Mouse (Mus musculus): ENCODE results near the gene Kcnc4. TPM values are rescaled to one million over a fixed set of nuclear protein-coding genes. Genes with fewer than 3 reads are reported as not detected.

Kcnc4 gene
- total and polyA plus RNA-seq, 3 experiments = 0.10 to 0.51 (median 0.18) TPM

DNA sequence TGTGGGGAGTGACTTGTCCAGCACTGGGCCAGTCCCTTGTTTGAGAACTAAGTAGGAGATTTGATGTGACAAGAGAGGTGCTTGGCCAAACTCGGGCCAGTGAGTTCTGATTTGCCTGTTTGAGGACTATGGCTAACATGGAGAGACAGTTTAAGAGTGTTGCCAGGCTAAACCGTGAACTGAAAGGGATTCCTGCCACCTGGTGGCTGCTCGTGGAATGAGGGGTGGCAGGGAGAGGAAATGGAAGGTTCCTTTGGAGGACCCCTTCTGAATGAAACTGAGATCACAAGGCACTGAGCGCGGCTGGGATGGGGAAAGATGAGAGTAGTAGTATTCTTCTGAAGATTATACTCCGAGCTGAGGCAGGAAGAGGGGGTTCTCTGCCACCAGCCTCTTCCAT lies 7.2 kb upstream of the Kcnc4 start:
- Histone ChIP-seq H3K79me2 (replicated peaks; ENCODE audit: control insufficient read depth, insufficient read depth, low read length) (no peaks in the 10 kb centered on the region), H3K4me1 (ENCODE audit: control insufficient read depth, insufficient read depth, low read length) (no peaks in the 10 kb centered on the region), H3K27ac (no peak overlapping the region), H3K27me3 (ENCODE audit: control insufficient read depth, insufficient read depth, low read length) (no peaks in the 10 kb centered on the region), H3K4me3 (no peak overlapping the region), H3K9ac (ENCODE audit: low read depth, low read length) (no peak overlapping the region), H3K36me3 (ENCODE audit: control insufficient read depth, insufficient read depth, low read length) (no peaks in the 10 kb centered on the region)
- TF ChIP-seq EP300 (IDR thresholded peaks at IDR 0.05; ENCODE audit: insufficient read depth, low read depth, low read length) = 0 out of 2 replicates have a peak, but pooled peaks have one; percentile 41
- TF ChIP-seq POLR2A (IDR thresholded peaks at IDR 0.05; ENCODE audit: insufficient read depth, low read depth, low read length) = no peak
- peak; percentile 97 for TF ChIP-seq CTCF (IDR thresholded peaks at IDR 0.05)
- peak; percentile 53 to 82 for DNase-seq
- intact Hi-C loops (cut with DNase I) = loop anchor here (1.0 to 5.0 kb wide), 5 partner anchors 109 to 374 kb away; partner anchors contain the start of gene Lamtor5
- 2% methylated on average over 6 of the region's 6 CpGs for WGBS

DNA sequence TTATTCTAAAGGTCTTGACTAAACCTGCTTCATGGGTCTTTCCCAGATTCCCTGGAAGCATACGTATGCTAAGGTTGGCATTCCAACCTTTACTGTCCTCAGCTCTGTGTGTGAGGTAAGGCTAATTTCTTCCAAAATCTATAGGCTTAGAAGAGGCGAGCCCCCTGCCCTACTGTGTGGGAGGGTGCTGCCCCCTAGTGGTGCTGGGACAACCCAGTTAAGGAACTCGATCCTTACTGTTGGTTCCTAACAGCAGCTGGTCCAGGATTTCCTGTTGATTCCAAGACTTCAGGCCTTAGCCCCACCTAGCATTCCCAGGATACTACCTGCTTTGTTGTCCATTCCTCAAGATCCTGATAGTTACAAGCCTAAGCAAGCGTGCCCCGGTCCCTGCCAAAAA lies 2.8 kb upstream of the Kcnc4 start:
- no peaks in the 10 kb centered on the region for H3K4me1 ChIP-seq (ENCODE audit: control insufficient read depth, insufficient read depth, low read length)
- H3K4me3 ChIP-seq = no peak overlapping the region
- no peaks in the 10 kb centered on the region for H3K36me3 ChIP-seq (ENCODE audit: control insufficient read depth, insufficient read depth, low read length)
- no peak overlapping the region for H3K9ac ChIP-seq (ENCODE audit: low read depth, low read length)
- no peaks in the 10 kb centered on the region for H3K79me2 ChIP-seq (replicated peaks; ENCODE audit: control insufficient read depth, insufficient read depth, low read length)
- DNase-seq = peak; percentile 46 to 76
- intact Hi-C loops (cut with DNase I) = loop anchor here (1.0 kb wide), 1 partner anchor 105 kb away; no protein-coding TSS in a partner anchor
- H3K27me3 ChIP-seq (ENCODE audit: control insufficient read depth, insufficient read depth, low read length) = peaks cover 29% of the 10 kb centered on the region
- no peak overlapping the region for H3K27ac ChIP-seq
- TF ChIP-seq CTCF (IDR thresholded peaks at IDR 0.05) = peak; percentile 99
- no peak for TF ChIP-seq POLR2A (IDR thresholded peaks at IDR 0.05; ENCODE audit: insufficient read depth, low read depth, low read length)
- 0 out of 2 replicates have a peak, but pooled peaks have one; percentile 34 for TF ChIP-seq EP300 (IDR thresholded peaks at IDR 0.05; ENCODE audit: insufficient read depth, low read depth, low read length)
- WGBS = 15% methylated on average over 5 of the region's 5 CpGs

DNA sequence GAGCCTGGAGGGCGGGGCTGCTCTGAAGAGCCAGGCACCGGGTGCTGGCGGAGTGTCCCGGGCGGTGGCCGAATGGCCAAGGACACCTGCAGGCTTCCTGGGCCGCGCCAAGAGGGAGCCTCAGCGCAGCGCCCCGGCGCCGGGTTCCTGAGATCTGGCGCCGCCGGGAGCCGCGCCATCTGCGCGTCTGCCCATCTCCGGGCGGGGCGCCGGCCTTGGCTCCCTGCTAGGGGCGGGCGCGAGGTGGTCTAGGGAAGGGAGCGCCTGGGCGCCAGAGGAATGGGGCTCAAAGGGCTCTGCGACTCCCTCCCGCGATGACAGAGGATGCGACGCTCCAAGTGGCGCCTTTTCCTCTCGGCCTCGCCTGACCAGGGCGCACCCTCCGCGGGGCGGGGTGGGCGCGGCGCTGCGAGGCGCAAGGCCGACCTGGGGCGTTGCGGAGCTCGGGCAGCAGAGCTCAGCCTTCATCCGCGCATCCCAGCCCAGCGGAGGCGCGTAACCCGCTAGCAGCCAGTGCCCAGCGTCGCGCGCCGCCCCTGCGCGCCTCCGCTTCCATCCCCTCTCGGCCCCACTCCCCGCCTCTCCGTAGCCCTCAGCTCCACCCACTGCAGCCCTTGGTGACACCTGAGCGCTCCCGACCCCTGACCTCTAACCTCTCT lies 550 bp upstream of the Kcnc4 start:
- Histone ChIP-seq H3K36me3 (ENCODE audit: control insufficient read depth, insufficient read depth, low read length) (no peaks in the 10 kb centered on the region), H3K79me2 (replicated peaks; ENCODE audit: control insufficient read depth, insufficient read depth, low read length) (no peaks in the 10 kb centered on the region), H3K4me1 (ENCODE audit: control insufficient read depth, insufficient read depth, low read length) (no peaks in the 10 kb centered on the region), H3K4me3 (peak overlapping the region; percentile 40), H3K27me3 (ENCODE audit: control insufficient read depth, insufficient read depth, low read length) (peaks cover 29% of the 10 kb centered on the region), H3K27ac (no peak overlapping the region), H3K9ac (ENCODE audit: low read depth, low read length) (peak overlapping the region; percentile 47)
- 1% methylated on average over 60 of the region's 69 CpGs for WGBS
- peak; percentile 17 to 32 for DNase-seq
- TF ChIP-seq POLR2A (IDR thresholded peaks at IDR 0.05; ENCODE audit: insufficient read depth, low read depth, low read length) = no peak
- no peak for TF ChIP-seq CTCF (IDR thresholded peaks at IDR 0.05)
- no peak for TF ChIP-seq EP300 (IDR thresholded peaks at IDR 0.05; ENCODE audit: insufficient read depth, low read depth, low read length)
- intact Hi-C loops (cut with DNase I) = no loop called here

DNA sequence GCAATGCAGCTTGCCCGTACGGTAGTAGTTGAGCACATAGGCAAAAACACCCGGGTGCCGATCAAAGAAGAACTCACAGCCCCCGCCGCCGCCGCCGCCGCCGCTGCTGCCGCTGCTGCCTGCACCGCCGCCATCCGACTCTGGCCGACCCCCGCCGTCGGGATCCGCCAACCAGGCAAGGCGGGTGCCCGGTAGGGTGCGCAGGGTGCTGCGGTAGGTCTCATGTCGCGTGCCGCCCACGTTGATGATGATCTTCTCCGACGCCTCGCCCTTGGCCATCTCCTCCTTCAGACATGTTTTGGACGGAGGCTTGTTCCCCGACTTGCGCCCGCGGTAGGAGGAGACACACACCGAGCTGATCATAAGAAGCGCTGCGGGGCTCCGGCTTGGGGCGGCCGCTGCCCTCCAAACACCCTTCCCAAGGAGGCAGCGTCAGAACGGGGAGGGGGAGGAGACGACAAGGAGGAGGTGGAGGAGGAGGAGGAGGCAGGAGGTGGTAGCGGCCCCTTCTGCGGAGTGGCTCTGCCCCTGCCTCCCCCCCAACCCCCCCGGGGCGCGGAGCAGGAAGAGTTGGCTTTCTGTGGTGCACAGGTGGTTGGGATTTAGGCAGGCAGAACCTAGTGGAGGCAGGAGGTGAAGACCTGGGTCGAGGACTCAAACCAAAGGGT lies 690 bp downstream of the Kcnc4 start:
- Histone ChIP-seq H3K27ac (no peak overlapping the region), H3K36me3 (ENCODE audit: control insufficient read depth, insufficient read depth, low read length) (no peaks in the 10 kb centered on the region), H3K4me3 (peak overlapping the region; percentile 40), H3K27me3 (ENCODE audit: control insufficient read depth, insufficient read depth, low read length) (peaks cover 29% of the 10 kb centered on the region), H3K79me2 (replicated peaks; ENCODE audit: control insufficient read depth, insufficient read depth, low read length) (no peaks in the 10 kb centered on the region), H3K4me1 (ENCODE audit: control insufficient read depth, insufficient read depth, low read length) (no peaks in the 10 kb centered on the region), H3K9ac (ENCODE audit: low read depth, low read length) (peak overlapping the region; percentile 15; the same call in 1 of the 2 replicates)
- intact Hi-C loops (cut with DNase I) = no loop called here
- TF ChIP-seq CTCF (IDR thresholded peaks at IDR 0.05) (no peak), POLR2A (IDR thresholded peaks at IDR 0.05; ENCODE audit: insufficient read depth, low read depth, low read length) (no peak), EP300 (IDR thresholded peaks at IDR 0.05; ENCODE audit: insufficient read depth, low read depth, low read length) (no peak)
- WGBS = 2% methylated on average over 49 of the region's 51 CpGs
- DNase-seq = peak in 1 of 2 experiments; percentile 33

DNA sequence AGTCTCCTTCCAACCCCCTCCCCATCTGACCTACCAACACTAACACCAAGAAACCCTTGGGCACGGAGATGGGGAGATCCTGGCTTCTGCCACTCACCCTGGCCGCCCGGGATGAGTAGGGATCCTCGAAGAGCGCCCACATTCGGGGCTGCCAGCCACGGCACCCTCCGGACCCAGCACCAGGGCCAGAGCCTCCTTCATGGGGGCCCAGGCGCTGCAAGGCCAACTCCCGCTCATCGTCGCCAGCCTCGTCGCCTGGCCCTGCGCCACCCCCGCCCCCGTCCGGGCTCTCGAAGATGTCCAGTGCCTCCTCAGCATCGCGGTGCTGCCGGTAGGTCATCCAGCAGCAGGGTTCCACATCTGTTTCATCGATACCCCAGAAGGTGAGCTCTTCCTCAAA lies 1.2 kb downstream of the Kcnc4 start:
- no peaks in the 10 kb centered on the region for H3K36me3 ChIP-seq (ENCODE audit: control insufficient read depth, insufficient read depth, low read length)
- H3K27me3 ChIP-seq (ENCODE audit: control insufficient read depth, insufficient read depth, low read length) = peaks cover 29% of the 10 kb centered on the region
- H3K27ac ChIP-seq = no peak overlapping the region
- no peaks in the 10 kb centered on the region for H3K79me2 ChIP-seq (replicated peaks; ENCODE audit: control insufficient read depth, insufficient read depth, low read length)
- H3K9ac ChIP-seq (ENCODE audit: low read depth, low read length) = no peak overlapping the region
- intact Hi-C loops (cut with DNase I) = no loop called here
- no peak for DNase-seq
- no peak for TF ChIP-seq EP300 (IDR thresholded peaks at IDR 0.05; ENCODE audit: insufficient read depth, low read depth, low read length)
- TF ChIP-seq POLR2A (IDR thresholded peaks at IDR 0.05; ENCODE audit: insufficient read depth, low read depth, low read length) = no peak
- no peak for TF ChIP-seq CTCF (IDR thresholded peaks at IDR 0.05)
- WGBS = 10% methylated on average over 23 of the region's 23 CpGs
- no peaks in the 10 kb centered on the region for H3K4me1 ChIP-seq (ENCODE audit: control insufficient read depth, insufficient read depth, low read length)
- H3K4me3 ChIP-seq = peak overlapping the region; percentile 40; the same call in 1 of the 2 replicates

DNA sequence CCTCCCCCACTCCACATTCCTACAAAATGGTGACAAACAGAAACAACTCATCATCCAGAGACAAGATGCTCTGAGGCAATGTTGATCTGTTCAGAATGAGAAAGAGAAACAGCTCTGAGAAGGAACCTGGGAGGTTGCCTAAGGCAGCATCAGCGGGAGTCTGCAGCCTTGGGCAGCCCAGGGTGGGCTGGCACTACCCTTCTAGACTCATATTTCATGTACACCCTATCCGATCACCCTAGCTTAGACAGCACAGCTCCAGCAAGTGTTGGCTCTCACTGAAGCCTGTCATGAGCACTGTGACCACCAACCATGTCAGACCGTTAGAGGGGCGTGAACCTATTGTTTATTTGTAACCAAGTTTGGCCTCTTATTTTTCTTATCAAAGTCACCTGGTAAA lies 5.1 kb downstream of the Kcnc4 start:
- intact Hi-C loops (cut with DNase I) = no loop called here

More for the DNA sequence above, 5.1 kb downstream of the Kcnc4 start:
- DNase-seq = no peak
- TF ChIP-seq EP300 (IDR thresholded peaks at IDR 0.05; ENCODE audit: insufficient read depth, low read depth, low read length) (no peak), POLR2A (IDR thresholded peaks at IDR 0.05; ENCODE audit: insufficient read depth, low read depth, low read length) (no peak), CTCF (IDR thresholded peaks at IDR 0.05) (no peak)
- Histone ChIP-seq H3K27ac (no peak overlapping the region), H3K27me3 (ENCODE audit: control insufficient read depth, insufficient read depth, low read length) (peaks cover 14% of the 10 kb centered on the region), H3K9ac (ENCODE audit: low read depth, low read length) (no peak overlapping the region), H3K36me3 (ENCODE audit: control insufficient read depth, insufficient read depth, low read length) (no peaks in the 10 kb centered on the region), H3K79me2 (replicated peaks; ENCODE audit: control insufficient read depth, insufficient read depth, low read length) (no peaks in the 10 kb centered on the region), H3K4me3 (no peak overlapping the region), H3K4me1 (ENCODE audit: control insufficient read depth, insufficient read depth, low read length) (no peaks in the 10 kb centered on the region)
- 84% methylated on average over 4 of the region's 4 CpGs for WGBS

Data from heart, adult 2 months (tissue).